Mouse (Mus musculus) megakaryocyte, embryonic 14.5 days (primary cell): ENCODE measurements around the gene Tab1.

Experiments used
- FLI1 ChIP-seq: IDR thresholded peaks from 2 replicates; pipeline ENCODE4 v1.6.1; 2012; ENCODE audit warnings: low read length, inconsistent platforms, mixed read lengths
- GATA1 ChIP-seq: IDR thresholded peaks from 3 replicates; pipeline ENCODE4 v1.6.1; 2012; ENCODE audit warnings: mixed read lengths, low read length, inconsistent platforms, borderline replicate concordance

- TF ChIP-seq GATA1 (no peak), FLI1 (no peak)
These were observed 70.5 kb downstream of the Tab1 start for GRCm38 (mm10) chr15:80203406-80203805.
